Mouse (Mus musculus) cerebellum, adult 2 months (tissue): ENCODE data around the gene Ilk. TPM values are rescaled to one million over a fixed set of nuclear protein-coding genes. Genes with fewer than 3 reads are reported as not detected.

Experiments used
- DNase-seq, 2 experiments: peaks; one replicate each; pipeline ENCODE4 v3.0.0; 2021
- H3K27ac ChIP-seq: fragments of 200-500 bp; 2 replicates; pipeline ENCODE4 v1.5.1; 2012; ENCODE audit warnings: low read length, control low read depth, inconsistent platforms; ENCODE audit not compliant: insufficient read depth
- H3K27me3 ChIP-seq: fragments of 200-500 bp; 2 replicates; pipeline ENCODE4 v1.6.1; 2012; ENCODE audit warnings: inconsistent platforms, mild to moderate bottlenecking, low read length, moderate library complexity; ENCODE audit not compliant: control insufficient read depth, insufficient read depth
- H3K4me1 ChIP-seq: fragments of 200-500 bp; 2 replicates; pipeline ENCODE4 v1.6.1; 2011; ENCODE audit warnings: low read length; ENCODE audit not compliant: control insufficient read depth, insufficient read depth
- H3K4me3 ChIP-seq: fragments of 200-500 bp; replicated peaks from 2 replicates; pipeline ENCODE3; 2011; ENCODE audit warnings: mild to moderate bottlenecking, low read depth, low read length, control low read depth; ENCODE audit not compliant: insufficient read depth
- CTCF ChIP-seq: fragments of 200-500 bp; IDR thresholded peaks from 2 replicates; pipeline ENCODE4 v1.5.1; 2011; ENCODE audit warnings: low read depth, mild to moderate bottlenecking, control low read depth, low read length, moderate library complexity, borderline replicate concordance; ENCODE audit not compliant: insufficient read depth
- POLR2A ChIP-seq: fragments of 200-500 bp; IDR thresholded peaks from 2 replicates; pipeline ENCODE4 v1.6.1; 2011; ENCODE audit warnings: low read length, control low read depth, borderline replicate concordance; ENCODE audit not compliant: insufficient read depth
- WGBS: fragments of 180-500 bp; shearing (Covaris S2); methylation state at CpG from one replicate; pipeline ENCODE4 v1.1.7; 2018; 5-methylcytosine and 5-hydroxymethylcytosine counted together
- polyA plus RNA-seq: library from polyadenylated mRNA; depleted of rRNA; stranded (reverse); fragments of >200 nt; gene quantifications from 2 replicates; pipeline ENCODE4 v1.2.3, GENCODE M21; 2012

Ilk gene
- polyA plus RNA-seq, 1 experiment: 182 TPM

- DNase-seq: no peak
- Histone ChIP-seq H3K4me1 (no peaks in the 10 kb centered on the region), H3K27ac (no peak overlapping the region), H3K27me3 (no peaks in the 10 kb centered on the region), H3K4me3 (no peak overlapping the region)
- WGBS: 45% methylated on average over 11 of the region's 11 CpGs
- TF ChIP-seq POLR2A (no peak), CTCF (no peak)
Measured at GRCm38 (mm10) chr7:105764331-105764730, 27.9 kb downstream of the Ilk start.

GRCm38 (mm10) chr7:105767729-105768165 is 31.4 kb downstream of the Ilk start:
- WGBS: 35% methylated on average over 6 of the region's 6 CpGs
- H3K27ac ChIP-seq: no peak overlapping the region
- DNase-seq: no peak
- TF ChIP-seq CTCF (no peak), POLR2A (no peak)
- no peak overlapping the region for H3K4me3 ChIP-seq
- no peaks in the 10 kb centered on the region for H3K4me1 ChIP-seq
- H3K27me3 ChIP-seq: no peaks in the 10 kb centered on the region

GRCm38 (mm10) chr7:105769959-105770358 is 33.6 kb downstream of the Ilk start:
- Histone ChIP-seq H3K27ac (no peak overlapping the region), H3K4me3 (no peak overlapping the region), H3K27me3 (no peaks in the 10 kb centered on the region), H3K4me1 (no peaks in the 10 kb centered on the region)
- 28% methylated on average over 3 of the region's 3 CpGs for WGBS
- TF ChIP-seq CTCF: no peak
- no peak for TF ChIP-seq POLR2A
- no peak for DNase-seq

- Histone ChIP-seq H3K27me3 (no peaks in the 10 kb centered on the region), H3K4me1 (no peaks in the 10 kb centered on the region), H3K4me3 (no peak overlapping the region), H3K27ac (no peak overlapping the region)
- WGBS: 95% methylated on average over 15 of the region's 15 CpGs
- no peak for DNase-seq
- TF ChIP-seq CTCF (no peak), POLR2A (no peak)
Measured at GRCm38 (mm10) chr7:105772331-105772730, 35.9 kb downstream of the Ilk start.

- no peak for TF ChIP-seq POLR2A
- DNase-seq: no peak
- no peaks in the 10 kb centered on the region for H3K27me3 ChIP-seq
- H3K27ac ChIP-seq: no peak overlapping the region
- WGBS: 54% methylated on average over 5 of the region's 5 CpGs
- no peak overlapping the region for H3K4me3 ChIP-seq
- H3K4me1 ChIP-seq: peaks cover 2% of the 10 kb centered on the region
Measured at GRCm38 (mm10) chr7:105773041-105773440, 36.6 kb downstream of the Ilk start.

- TF ChIP-seq CTCF: no peak
- TF ChIP-seq POLR2A: no peak
- DNase-seq: no peak
- 19% methylated on average over 7 of the region's 8 CpGs for WGBS
- H3K4me3 ChIP-seq: no peak overlapping the region
- H3K4me1 ChIP-seq: peaks cover 7% of the 10 kb centered on the region
- no peaks in the 10 kb centered on the region for H3K27me3 ChIP-seq
- no peak overlapping the region for H3K27ac ChIP-seq
Measured at GRCm38 (mm10) chr7:105774661-105775060, 38.3 kb downstream of the Ilk start.

GRCm38 (mm10) chr7:105776026-105776425 is 39.6 kb downstream of the Ilk start:
- Histone ChIP-seq H3K27ac (no peak overlapping the region), H3K27me3 (no peaks in the 10 kb centered on the region), H3K4me3 (no peak overlapping the region), H3K4me1 (peaks cover 7% of the 10 kb centered on the region)
- TF ChIP-seq POLR2A: no peak
- TF ChIP-seq CTCF: no peak
- DNase-seq: no peak
- WGBS: 89% methylated on average over 2 of the region's 2 CpGs

- TF ChIP-seq CTCF: no peak
- no peak for TF ChIP-seq POLR2A
- 96% methylated on average over 1 of the region's 1 CpGs for WGBS
- no peak for DNase-seq
- Histone ChIP-seq H3K27ac (no peak overlapping the region), H3K4me3 (no peak overlapping the region), H3K27me3 (no peaks in the 10 kb centered on the region), H3K4me1 (peaks cover 7% of the 10 kb centered on the region)
Measured at GRCm38 (mm10) chr7:105777316-105777715, 40.9 kb downstream of the Ilk start.
